Mouse (Mus musculus): ENCODE measurements at regions not wholly inside any gene's neighbourhood (a gene's known extent, or its start where the extent isn't known, plus 50 kb on each side); places are given as distances from the start of the nearest gene placed in this dataset.

- TF ChIP-seq CTCF (IDR thresholded peaks at IDR 0.05; ENCODE audit: control insufficient read depth, insufficient read depth, insufficient read length) (no peak), USF1 (IDR thresholded peaks at IDR 0.05; ENCODE audit: low read depth) (no peak), MAX (IDR thresholded peaks at IDR 0.05) (no peak), MYOD1 (IDR thresholded peaks at IDR 0.05; ENCODE audit: control insufficient read depth, insufficient read length, low read depth) (no peak), FOSL1 (IDR thresholded peaks at IDR 0.05; ENCODE audit: insufficient read depth, low read length, poor library complexity, severe bottlenecking) (no peak), CEBPB (IDR thresholded peaks at IDR 0.05; ENCODE audit: low read depth) (no peak)
Observed at GRCm38 (mm10) chr3:61154087-61154486, 151.5 kb downstream of the P2ry1 start.
